ENCODE assay signal across 14 mouse cellular contexts in genomic region chr1:113358242-113358641, GRCm38 (mm10).
DNase-seq lines count a peak whose midpoint lies in the region; ATAC-seq and TF ChIP-seq lines count a peak whose summit lies in the region.
"Had no signal": no experiment of that assay in that cellular context is flagged by ENCODE, and none has a peak within 500 bp of the region (broad histone marks: within the 10 kb centered on the region; RNA-seq: fewer than 3 reads in every experiment).

No protein-coding gene starts in this region.

- no peaks in the 10 kb centered on the region for H3K36me3 ChIP-seq in hindbrain, embryonic 11.5 days (ENCODE audit: control insufficient read depth, insufficient read depth, low read length)
- no peaks in the 10 kb centered on the region for H3K36me3 ChIP-seq in hindbrain, embryonic 10.5 days
- no peaks in the 10 kb centered on the region for H3K36me3 ChIP-seq in hindbrain, embryonic 14.5 days (replicated peaks; ENCODE audit: control insufficient read depth, insufficient read depth)
- H3K36me3 ChIP-seq in stomach, postnatal 0 days (ENCODE audit: control insufficient read depth, insufficient read depth, low read length), result no peaks in the 10 kb centered on the region
- H3K36me3 ChIP-seq: G1E; kidney, embryonic 15.5 days had no signal

- H3K4me1 ChIP-seq in hindbrain, embryonic 11.5 days (replicated peaks; ENCODE audit: control insufficient read depth, insufficient read depth, low read length), result no peaks in the 10 kb centered on the region
- H3K4me1 ChIP-seq in hindbrain, embryonic 10.5 days (replicated peaks), result no peaks in the 10 kb centered on the region
- H3K4me1 ChIP-seq in hindbrain, embryonic 14.5 days (replicated peaks; ENCODE audit: control insufficient read depth, insufficient read depth, low read length), result no peaks in the 10 kb centered on the region
- no peaks in the 10 kb centered on the region for H3K4me1 ChIP-seq in stomach, postnatal 0 days (replicated peaks; ENCODE audit: control insufficient read depth, insufficient read depth)
- H3K4me1 ChIP-seq: kidney, embryonic 15.5 days had no signal

- H3K4me2 ChIP-seq in hindbrain, embryonic 11.5 days (replicated peaks; ENCODE audit: low read depth, low read length), result no peak overlapping the region
- H3K4me2 ChIP-seq in hindbrain, embryonic 14.5 days (replicated peaks), result no peak overlapping the region
- H3K4me2 ChIP-seq in stomach, postnatal 0 days (replicated peaks; ENCODE audit: low read depth), result no peak overlapping the region
- H3K4me2 ChIP-seq: kidney, embryonic 15.5 days had no signal

- H3K9ac ChIP-seq in hindbrain, embryonic 11.5 days (ENCODE audit: low read depth, low read length), result no peak overlapping the region
- H3K9ac ChIP-seq in hindbrain, embryonic 14.5 days, result no peak overlapping the region
- no peak overlapping the region for H3K9ac ChIP-seq in stomach, postnatal 0 days (ENCODE audit: low read length)
- H3K9ac ChIP-seq: kidney, embryonic 15.5 days had no signal

- TF ChIP-seq EP300 in stomach, postnatal 0 days (optimal IDR thresholded peaks at IDR 0.05), result no peak

- H3K9me3 ChIP-seq in hindbrain, embryonic 11.5 days (ENCODE audit: control insufficient read depth, low read length), result no peaks in the 10 kb centered on the region
- no peaks in the 10 kb centered on the region for H3K9me3 ChIP-seq in hindbrain, embryonic 10.5 days
- no peaks in the 10 kb centered on the region for H3K9me3 ChIP-seq in hindbrain, embryonic 14.5 days (ENCODE audit: control insufficient read depth, low read length)
- H3K9me3 ChIP-seq in stomach, postnatal 0 days (ENCODE audit: control insufficient read depth, low read length), result no peaks in the 10 kb centered on the region
- H3K9me3 ChIP-seq: kidney, embryonic 15.5 days had no signal

- 41% methylated on average over 4 of the region's 4 CpGs for WGBS in hindbrain, embryonic 11.5 days
- 52% methylated on average over 4 of the region's 4 CpGs for WGBS in hindbrain, embryonic 10.5 days
- WGBS in hindbrain, embryonic 14.5 days, result 23% methylated on average over 4 of the region's 4 CpGs
- 74% methylated on average over 4 of the region's 4 CpGs for WGBS in stomach, postnatal 0 days

- no peak overlapping the region for H3K4me3 ChIP-seq in hindbrain, embryonic 11.5 days (ENCODE audit: low read depth, low read length)
- H3K4me3 ChIP-seq in hindbrain, embryonic 10.5 days, result no peak overlapping the region
- no peak overlapping the region for H3K4me3 ChIP-seq in hindbrain, embryonic 14.5 days (replicated peaks; ENCODE audit: low read length)
- no peak overlapping the region for H3K4me3 ChIP-seq in stomach, postnatal 0 days (ENCODE audit: low read depth, low read length)
- H3K4me3 ChIP-seq: kidney, embryonic 15.5 days; myocyte had no signal

- peak; percentile 71; the same call in 1 of the 2 replicates for ATAC-seq in hindbrain, embryonic 11.5 days (ENCODE audit: low FRiP score)
- ATAC-seq in hindbrain, embryonic 14.5 days (ENCODE audit: low FRiP score), result peak; percentile 77; the same call in 1 of the 2 replicates
- no peak for ATAC-seq in stomach, postnatal 0 days (ENCODE audit: low FRiP score, low TSS enrichment)
- ATAC-seq in monocyte, adult 5-6 weeks (replicated peaks; ENCODE audit: insufficient number of reproducible peaks, low FRiP score, low TSS enrichment, poor library complexity, severe bottlenecking), result no peak

- intact Hi-C loops in left cerebral cortex, postnatal 36 days (cut with DNase I), result no loop called here

- no peak overlapping the region for H3K27ac ChIP-seq in hindbrain, embryonic 11.5 days (ENCODE audit: low read depth, low read length)
- H3K27ac ChIP-seq in hindbrain, embryonic 10.5 days, result no peak overlapping the region
- H3K27ac ChIP-seq in hindbrain, embryonic 14.5 days, result no peak overlapping the region
- H3K27ac ChIP-seq in stomach, postnatal 0 days (replicated peaks), result no peak overlapping the region
- H3K27ac ChIP-seq: kidney, embryonic 15.5 days had no signal

- peak; percentile 1 for DNase-seq in hindbrain, embryonic 11.5 days (ENCODE audit: low spot score)
- no peak for DNase-seq in hindbrain, embryonic 10.5 days (ENCODE audit: low spot score)
- DNase-seq in cerebellum, adult 9-11 months, result peak; percentile 12
- no peak for DNase-seq in hindbrain, embryonic 14.5 days (ENCODE audit: low spot score)
- peak; percentile 11 for DNase-seq in retina, adult 2 months (ENCODE audit: low read depth, low spot score)
- no peak for DNase-seq in stomach, postnatal 0 days (ENCODE audit: low spot score)
- no peak for DNase-seq in left cerebral cortex, postnatal 36 days (ENCODE audit: low spot score in 2 of 2)
- DNase-seq: gastrocnemius, postnatal 36 days; liver; lung, postnatal 10 days had no signal

- H3K27me3 ChIP-seq in hindbrain, embryonic 11.5 days (ENCODE audit: control insufficient read depth, insufficient read depth, low read length), result no peaks in the 10 kb centered on the region
- no peaks in the 10 kb centered on the region for H3K27me3 ChIP-seq in hindbrain, embryonic 10.5 days (ENCODE audit: insufficient read depth, poor library complexity, severe bottlenecking)
- no peaks in the 10 kb centered on the region for H3K27me3 ChIP-seq in hindbrain, embryonic 14.5 days (ENCODE audit: control insufficient read depth, insufficient read depth, low read length)
- no peaks in the 10 kb centered on the region for H3K27me3 ChIP-seq in stomach, postnatal 0 days (ENCODE audit: control insufficient read depth, insufficient read depth, low read length)
- H3K27me3 ChIP-seq: kidney, embryonic 15.5 days had no signal

- no peak for TF ChIP-seq CTCF in stomach, postnatal 0 days (IDR thresholded peaks at IDR 0.05; ENCODE audit: low read depth)

Comparison
In these comparisons a context has a peak if more than half of its experiments do, and no peak if none do; other contexts are left out.
1. DNase-seq: peak in hindbrain, embryonic 11.5 days (single experiment), cerebellum, adult 9-11 months (single experiment) and retina, adult 2 months (single experiment); none in hindbrain, embryonic 10.5 days (single experiment), hindbrain, embryonic 14.5 days (single experiment), stomach, postnatal 0 days (single experiment) and left cerebral cortex, postnatal 36 days (0 of 2).
2. ATAC-seq: peak in hindbrain, embryonic 11.5 days (single experiment) and hindbrain, embryonic 14.5 days (single experiment); none in stomach, postnatal 0 days (single experiment) and monocyte, adult 5-6 weeks (single experiment).